Mouse (Mus musculus) neural tube, embryonic 10.5 days (tissue): ENCODE results near the gene Atf1.

ENCODE experiments used
- DNase-seq: peaks from one replicate; pipeline ENCODE4 v3.0.0-alpha.2; 2017; ENCODE audit warnings: low spot score; ENCODE audit errors: extremely low spot score

The Atf1 gene

GRCm38 (mm10) chr15:100227663-100228534, at the start of gene Atf1:
Gene Atf1, plus strand, starts transcription at chr15:100227819.
- DNase-seq: peak; percentile 91

- no peak for DNase-seq
Measured at GRCm38 (mm10) chr15:100178487-100178886, 49.1 kb upstream of the Atf1 start.

DNA sequence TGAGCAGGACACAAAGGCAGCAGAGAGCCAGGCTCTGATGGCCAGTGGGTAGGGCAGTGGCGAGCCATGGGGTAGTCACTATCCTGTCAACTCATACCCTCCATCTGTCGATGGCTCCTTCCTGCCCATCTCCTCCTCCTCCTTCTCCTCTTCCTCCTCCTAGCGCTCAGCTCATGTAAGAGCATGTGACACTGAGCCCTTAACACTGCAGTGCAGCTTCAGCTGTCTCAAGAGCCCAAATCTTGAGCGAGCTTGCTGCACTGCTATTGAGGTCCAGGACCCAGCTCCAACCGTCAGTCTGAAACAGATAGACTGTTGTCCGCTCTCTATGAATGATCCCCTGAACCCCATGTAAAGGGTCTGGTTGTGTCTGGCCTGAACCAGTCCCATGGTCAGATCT, 47.9 kb upstream of the Atf1 start:
- no peak for DNase-seq

DNA sequence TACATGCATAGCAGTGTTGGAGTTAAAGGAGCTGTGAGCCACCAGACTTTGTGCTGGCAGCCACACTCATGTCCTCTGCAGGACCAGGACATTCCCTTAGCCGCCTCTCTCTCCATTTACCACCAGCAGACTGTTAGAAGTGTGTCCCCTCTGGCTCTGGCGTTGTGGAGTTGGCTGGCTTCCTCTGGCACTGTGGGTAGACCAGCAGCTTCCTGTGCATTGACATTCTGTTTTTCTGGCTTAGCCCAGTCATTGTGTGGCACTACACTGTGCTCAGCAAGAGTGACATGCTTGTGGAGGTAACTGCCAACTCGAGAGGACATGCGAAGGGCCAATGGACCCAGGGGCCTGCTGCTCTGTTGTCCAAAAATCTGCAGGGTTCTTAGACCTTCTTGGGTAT, 47.4 kb upstream of the Atf1 start:
- DNase-seq: no peak

DNA sequence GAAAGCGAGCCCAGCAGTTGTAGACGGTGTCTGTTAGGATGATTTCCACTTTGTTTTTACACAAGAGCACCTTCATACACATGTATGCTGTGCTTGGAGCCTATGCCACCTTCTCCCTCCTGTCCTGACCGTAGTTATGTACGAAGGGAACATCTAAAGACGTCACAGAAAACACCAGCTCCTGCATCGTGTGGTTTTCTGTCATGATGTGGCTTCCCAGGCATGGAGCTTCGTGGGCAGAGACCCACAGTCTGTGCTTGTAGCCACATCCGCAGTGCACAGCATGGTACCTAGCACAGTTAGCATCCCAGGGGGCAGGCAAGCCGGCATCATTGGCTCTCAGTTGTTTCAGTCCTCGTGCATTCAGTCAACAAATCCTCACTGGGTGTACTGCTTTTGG, 45.8 kb upstream of the Atf1 start:
- no peak for DNase-seq

DNA sequence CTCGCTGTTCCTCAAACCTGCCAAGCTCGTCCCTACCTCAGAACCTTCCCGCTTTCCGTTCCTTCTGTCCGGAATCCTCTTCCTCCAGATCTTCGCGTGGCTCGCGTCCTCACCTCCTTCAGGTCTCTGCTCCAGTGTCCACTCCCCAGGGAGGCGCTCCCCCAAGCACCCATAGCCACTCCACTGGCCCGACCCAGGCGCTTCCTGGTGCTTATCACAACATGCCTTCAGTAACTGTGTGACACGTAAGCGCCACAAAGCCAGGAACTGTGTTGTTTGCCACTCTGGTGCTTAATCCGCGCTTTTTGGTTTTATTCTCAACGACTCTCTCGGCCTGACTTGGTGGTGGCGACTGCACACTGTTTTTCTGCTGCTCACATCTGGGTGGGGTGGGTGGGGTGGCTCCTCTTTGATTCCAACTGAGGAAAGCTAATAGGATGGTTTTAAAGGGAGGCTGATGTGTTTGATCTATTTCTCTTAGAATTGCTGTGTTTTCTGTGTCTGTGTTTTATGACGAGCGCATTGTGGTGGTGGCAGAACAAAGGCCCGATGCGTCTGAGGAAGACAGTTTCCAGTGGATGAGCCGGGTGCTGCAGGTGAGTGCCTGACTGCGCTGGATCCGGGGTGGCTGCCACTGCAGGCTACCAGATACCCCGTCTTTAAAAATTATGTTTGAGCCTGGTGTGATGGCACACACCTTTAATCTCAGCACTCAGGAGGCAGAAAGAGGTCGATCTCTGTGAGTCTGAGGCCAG, 44.9 kb upstream of the Atf1 start:
- no peak for DNase-seq

GRCm38 (mm10) chr15:100183510-100183909, 44.1 kb upstream of the Atf1 start:
- no peak for DNase-seq

DNA sequence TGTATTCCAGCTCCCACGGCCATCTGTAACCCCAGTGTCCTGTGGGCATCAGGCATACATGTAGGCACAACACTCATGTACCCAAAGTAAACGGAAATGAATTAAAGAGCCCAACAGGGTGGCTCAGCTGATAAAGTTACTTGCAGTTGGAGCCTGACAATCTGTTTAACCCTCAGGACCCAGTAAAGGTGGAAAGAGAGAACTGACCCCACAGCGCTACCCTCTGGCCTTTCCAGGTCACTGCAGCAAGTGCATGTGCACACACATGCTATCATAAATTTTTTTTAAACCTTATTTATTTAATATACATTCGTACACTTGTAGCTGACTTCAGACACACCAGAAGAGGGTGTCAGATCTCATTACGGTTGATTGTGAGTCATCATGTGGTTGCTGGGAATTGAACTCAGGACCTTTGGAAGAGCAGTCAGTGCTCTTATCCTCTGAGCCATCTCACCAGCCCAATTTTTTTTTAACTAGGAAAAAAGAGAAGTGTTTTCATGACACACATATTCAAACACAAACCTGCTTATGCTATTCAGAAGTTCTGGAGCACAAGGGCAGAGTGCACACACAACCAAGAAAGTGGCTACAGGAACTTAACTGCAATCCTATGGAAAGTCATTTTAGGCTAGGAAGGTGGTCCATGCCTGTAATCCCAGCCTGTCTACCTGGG, 42.7 kb upstream of the Atf1 start:
- DNase-seq: no peak

DNA sequence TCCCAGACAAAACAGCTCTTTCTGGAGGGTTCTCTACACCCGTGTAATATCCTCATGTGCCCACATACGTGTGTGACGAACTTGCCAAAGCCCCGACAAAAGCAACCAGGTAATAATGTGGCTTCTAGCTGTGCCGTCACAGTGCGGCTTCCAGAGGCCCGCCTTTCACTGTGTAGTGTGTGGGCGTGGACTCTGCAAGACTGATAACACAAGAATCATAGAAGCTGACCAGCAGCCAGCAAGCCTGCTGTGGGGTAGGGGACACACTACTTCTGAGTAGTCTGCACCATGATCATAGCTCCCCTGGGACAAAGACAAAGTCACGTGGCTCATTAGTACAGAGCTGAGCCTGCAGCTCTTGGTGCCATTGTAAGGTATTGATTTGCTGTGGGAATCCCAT, 41.4 kb upstream of the Atf1 start:
- no peak for DNase-seq

DNA sequence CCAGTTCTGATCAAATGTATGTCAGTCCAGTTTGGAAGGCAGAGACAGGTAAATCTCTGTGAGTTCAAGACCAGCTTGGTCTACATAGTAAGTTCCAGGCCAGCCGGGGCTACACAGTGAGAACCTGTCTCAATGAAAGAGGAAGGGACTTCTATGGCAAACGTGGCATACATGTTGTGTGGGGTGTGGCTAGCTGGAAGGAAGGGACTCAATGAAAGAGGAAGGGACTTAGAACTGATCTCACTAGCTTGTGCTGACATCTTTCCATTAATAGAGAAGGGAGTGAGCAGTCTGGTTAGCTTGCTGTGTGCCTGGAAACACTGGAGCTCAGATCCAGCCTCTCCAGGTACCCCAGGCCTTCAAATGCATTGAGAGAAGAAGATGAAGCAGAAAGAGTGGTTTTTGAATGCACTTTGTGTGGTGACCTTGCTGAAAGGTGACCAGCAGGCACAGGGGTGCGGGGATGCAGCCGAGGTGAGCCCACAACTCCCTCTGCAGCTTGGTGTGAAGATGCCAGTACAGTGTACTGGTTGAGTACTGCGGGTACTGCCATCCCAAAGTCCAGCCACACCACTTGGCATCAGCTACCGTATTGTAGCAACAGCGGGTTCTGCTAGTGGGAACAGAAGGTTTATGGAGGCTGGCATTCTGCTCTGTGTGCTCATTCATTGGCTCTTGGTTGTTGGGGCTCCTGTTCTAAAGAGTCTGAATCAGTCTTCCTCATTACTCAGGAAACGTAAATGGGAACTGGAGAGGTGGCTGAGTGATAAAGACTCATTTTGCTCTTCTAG, 40.5 kb upstream of the Atf1 start:
- DNase-seq: no peak

DNA sequence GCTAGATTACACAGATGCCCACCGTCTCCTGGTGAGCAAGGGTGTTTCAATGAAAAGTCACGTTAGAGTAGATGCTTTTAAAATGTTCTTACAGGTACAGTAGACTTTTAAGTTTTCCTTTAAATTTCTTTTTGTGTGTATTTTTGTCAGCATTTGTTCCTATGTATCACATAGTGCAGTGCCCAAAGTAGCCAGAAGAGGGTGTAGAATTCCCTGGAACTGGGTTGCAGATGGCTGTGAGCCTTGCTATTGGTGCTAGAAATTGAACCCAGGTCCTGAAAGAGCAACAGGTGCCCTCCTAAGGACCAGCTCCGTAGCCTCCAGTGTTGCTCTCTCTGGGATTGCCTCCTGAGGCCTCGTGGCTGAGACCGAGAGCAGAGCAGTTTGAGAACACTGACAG, 39.1 kb upstream of the Atf1 start:
- DNase-seq: no peak

GRCm38 (mm10) chr15:100188962-100189404, 38.6 kb upstream of the Atf1 start:
- no peak for DNase-seq

GRCm38 (mm10) chr15:100190083-100190482, 37.5 kb upstream of the Atf1 start:
- DNase-seq: no peak

DNA sequence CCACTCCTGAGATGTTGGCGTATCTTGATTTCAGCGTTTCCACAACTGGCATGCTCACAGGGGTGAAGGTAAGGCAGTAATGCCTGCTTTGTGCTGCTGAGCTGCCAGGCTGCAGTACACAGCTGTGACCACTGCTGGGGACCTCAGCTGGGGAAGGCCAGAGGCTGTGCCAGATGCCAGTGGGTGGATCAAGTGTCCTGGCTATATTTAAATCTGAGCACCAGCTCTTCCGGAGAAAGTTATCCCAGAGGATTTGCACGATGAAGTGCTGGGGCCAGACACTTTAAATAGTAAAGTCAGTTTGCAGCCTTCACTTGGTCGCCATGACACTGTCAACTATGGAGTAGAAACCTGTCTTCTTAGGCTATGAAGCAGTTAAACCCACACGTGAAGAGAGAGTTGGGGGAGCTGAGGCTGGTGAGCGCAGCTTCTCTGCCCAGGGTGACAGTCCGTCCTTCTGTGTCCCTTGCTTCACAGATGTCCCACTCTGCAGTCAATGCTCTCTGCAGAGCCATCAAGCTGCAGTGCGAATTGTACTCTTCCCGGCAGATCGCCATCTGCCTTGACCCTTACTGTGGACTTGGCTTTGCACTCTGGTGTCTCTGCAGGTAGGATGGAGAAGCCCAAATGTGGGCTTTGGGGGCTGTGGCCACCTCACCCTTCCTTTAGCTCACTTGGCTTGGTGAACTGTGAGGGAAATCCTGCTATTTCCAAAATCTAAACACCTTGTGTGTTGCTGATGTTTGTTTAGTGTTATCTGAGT, 28.5 kb upstream of the Atf1 start:
- DNase-seq: no peak

DNA sequence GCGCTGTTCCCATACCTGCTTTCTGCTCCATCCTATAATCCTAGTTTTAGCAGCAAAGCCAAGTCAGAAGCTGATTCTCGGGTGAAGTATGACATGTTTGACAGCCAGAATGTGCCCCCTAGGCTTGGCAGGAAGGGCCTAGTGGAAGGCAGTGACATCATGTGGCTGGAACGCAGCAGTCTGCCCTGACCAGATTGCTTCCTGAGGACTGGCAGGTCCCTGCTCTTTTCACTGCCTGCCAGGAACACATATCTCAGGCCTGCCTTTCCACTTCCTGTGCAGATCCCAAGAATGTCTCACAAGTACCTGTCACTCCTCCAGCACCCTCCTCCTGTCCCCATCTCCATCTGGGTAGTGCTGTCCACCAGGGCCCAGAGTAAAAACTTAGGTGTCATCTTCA, 27.8 kb upstream of the Atf1 start:
- no peak for DNase-seq

DNA sequence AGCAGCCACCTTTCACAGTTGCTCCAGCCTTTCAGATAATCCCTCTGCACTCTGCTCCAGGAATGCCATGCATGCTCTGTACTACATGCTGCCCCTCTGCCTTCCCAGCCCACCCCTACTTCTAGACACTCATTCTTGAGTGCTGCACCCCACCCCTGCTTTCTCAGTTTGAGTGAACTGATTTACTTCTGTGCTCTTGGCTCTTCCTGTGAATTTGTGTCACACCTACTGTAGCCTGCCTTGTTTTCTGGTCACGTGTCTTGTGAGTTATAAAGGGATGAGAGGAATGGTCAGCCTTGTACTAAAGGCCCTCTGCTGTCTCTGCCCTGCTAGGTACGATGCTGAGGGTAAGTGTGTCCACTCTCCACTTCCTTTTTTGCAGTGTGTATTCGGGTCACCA, 25.8 kb upstream of the Atf1 start:
- DNase-seq: no peak

DNA sequence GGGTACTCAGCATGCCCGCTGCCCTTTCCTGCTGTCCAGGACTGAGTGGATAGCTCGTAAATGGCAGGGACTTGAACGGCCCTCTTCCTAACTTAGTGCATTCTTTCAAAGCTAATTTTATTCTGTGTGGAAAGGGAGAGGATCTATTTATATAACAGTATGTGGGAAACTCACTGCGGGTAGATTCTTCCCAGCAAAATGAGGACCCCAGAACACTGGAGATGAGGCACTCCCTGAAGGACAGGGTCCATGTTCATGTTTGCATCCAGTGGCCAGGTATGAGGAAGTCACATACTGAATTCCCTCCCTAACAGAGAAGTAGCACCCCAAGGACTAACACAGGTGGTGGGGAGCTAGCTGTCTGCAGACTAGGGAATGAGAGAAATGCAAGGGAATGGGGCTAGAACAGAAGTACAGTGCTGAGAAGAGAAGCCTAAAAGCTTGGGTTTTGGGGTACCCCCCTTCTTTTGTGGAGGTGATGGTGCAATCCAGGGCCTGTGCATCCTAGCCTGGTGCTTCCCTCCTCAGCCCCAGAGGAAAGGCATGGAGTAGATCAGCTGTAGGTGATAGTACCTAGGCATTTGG, 25.1 kb upstream of the Atf1 start:
- DNase-seq: no peak

DNA sequence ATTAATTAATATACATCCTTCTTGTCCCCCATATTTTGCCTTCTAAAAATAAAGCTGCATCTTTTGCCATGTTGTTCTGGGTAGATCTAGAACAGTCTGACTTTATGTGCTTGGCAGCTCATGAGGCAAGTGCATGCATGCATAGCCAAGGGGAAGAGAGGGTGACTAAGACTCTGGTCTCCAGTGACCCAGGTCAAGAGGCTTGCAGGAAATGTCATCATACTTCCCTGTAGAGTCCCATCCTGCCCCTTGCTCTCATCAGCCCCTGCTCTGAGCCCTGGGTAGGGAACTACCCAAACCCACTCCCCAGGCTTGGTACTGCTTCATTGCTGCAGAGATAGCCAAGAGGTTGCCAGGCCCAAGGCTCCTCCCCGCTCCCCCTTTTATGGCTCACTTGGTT, 23.0 kb upstream of the Atf1 start:
- DNase-seq: no peak

GRCm38 (mm10) chr15:100210013-100210412, 17.6 kb upstream of the Atf1 start:
- no peak for DNase-seq

GRCm38 (mm10) chr15:100213339-100213738, 14.3 kb upstream of the Atf1 start:
- DNase-seq: no peak
